Comparison of ENCODE assay signal across 7 mouse cellular contexts in the genomic region with DNA sequence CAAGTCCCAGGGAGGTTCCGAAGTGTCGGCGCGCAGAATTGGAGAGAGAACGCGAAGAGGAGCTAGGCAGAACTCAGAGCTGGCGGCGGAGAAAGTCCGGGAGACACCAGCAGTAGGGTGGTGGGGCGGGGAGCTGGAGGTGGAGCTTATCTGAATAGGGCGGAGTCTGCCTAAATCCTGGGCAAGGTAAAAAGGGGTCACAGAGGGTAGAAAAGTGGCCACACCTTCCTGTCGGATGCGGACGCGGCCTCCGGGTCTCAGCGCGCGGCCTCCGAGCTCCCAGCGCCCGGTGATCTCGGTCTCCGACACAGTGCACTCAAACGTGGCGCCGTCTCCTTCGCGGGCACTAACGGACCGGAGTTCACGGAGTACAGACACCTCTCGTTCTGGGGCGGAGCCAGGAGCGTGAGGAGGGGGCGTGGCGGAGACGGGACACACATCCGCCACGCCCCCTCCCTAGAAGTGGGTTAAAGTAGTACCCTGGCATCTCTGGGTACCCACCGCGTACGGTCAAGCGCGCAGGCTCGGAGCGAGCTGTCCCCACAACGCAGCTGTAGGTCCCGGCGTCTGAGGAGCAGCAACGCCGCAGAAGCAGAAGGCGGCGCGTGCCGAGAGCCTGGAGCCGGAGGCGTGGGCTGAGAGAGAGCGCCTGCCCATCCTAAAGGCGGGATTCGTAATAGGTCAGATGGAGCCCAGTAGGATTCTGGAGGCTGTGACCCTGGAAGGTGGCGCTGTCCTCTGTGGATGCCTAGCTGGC. TPM values are rescaled to one million over a fixed set of nuclear protein-coding genes. Genes with fewer than 3 reads are reported as not detected.
DNase-seq lines count a peak whose midpoint lies in the region; ATAC-seq and TF ChIP-seq lines count a peak whose summit lies in the region.

No protein-coding gene starts in this region.

- peak; percentile 60 for ATAC-seq in forebrain, embryonic 16.5 days
- peak; percentile 89 for ATAC-seq in intestine, embryonic 15.5 days
- peak; percentile 74 for ATAC-seq in limb, embryonic 14.5 days (ENCODE audit: low FRiP score, low read depth)
- peak; percentile 70 for ATAC-seq in midbrain, embryonic 14.5 days (ENCODE audit: low FRiP score, low TSS enrichment)
- peak; percentile 66 for ATAC-seq in stomach, embryonic 14.5 days (ENCODE audit: insufficient number of reproducible peaks, insufficient read depth, low FRiP score, low read depth)

- H3K36me3 ChIP-seq in forebrain, embryonic 16.5 days (ENCODE audit: control insufficient read depth, insufficient read depth) = peaks cover 11% of the 10 kb centered on the region
- H3K36me3 ChIP-seq in intestine, embryonic 15.5 days = peaks cover 22% of the 10 kb centered on the region
- H3K36me3 ChIP-seq in limb, embryonic 14.5 days (ENCODE audit: control insufficient read depth, insufficient read depth, low read length) = peaks cover 43% of the 10 kb centered on the region
- peaks cover 50% of the 10 kb centered on the region for H3K36me3 ChIP-seq in midbrain, embryonic 14.5 days (ENCODE audit: control insufficient read depth, insufficient read depth, low read length)
- H3K36me3 ChIP-seq in stomach, embryonic 14.5 days (ENCODE audit: control insufficient read depth, insufficient read depth, low read length) = peaks cover 23% of the 10 kb centered on the region; the same call in 1 of the 2 replicates

- no peaks in the 10 kb centered on the region for H3K9me3 ChIP-seq in forebrain, embryonic 16.5 days (ENCODE audit: control insufficient read depth, low read length)
- no peaks in the 10 kb centered on the region for H3K9me3 ChIP-seq in intestine, embryonic 15.5 days
- H3K9me3 ChIP-seq in limb, embryonic 14.5 days (ENCODE audit: control insufficient read depth, low read length) = no peaks in the 10 kb centered on the region
- no peaks in the 10 kb centered on the region for H3K9me3 ChIP-seq in midbrain, embryonic 14.5 days (ENCODE audit: control insufficient read depth, low read length)
- no peaks in the 10 kb centered on the region for H3K9me3 ChIP-seq in stomach, embryonic 14.5 days (ENCODE audit: control insufficient read depth, low read depth, low read length)

- under 1% methylated on average over 62 of the region's 62 CpGs for WGBS in forebrain, embryonic 16.5 days
- WGBS in intestine, embryonic 15.5 days = under 1% methylated on average over 62 of the region's 62 CpGs
- under 1% methylated on average over 62 of the region's 62 CpGs for WGBS in limb, embryonic 14.5 days
- 1% methylated on average over 62 of the region's 62 CpGs for WGBS in midbrain, embryonic 14.5 days
- under 1% methylated on average over 62 of the region's 62 CpGs for WGBS in stomach, embryonic 14.5 days

- H3K27me3 ChIP-seq in forebrain, embryonic 16.5 days (replicated peaks; ENCODE audit: control insufficient read depth, insufficient read depth, low read length) = peaks cover 28% of the 10 kb centered on the region
- H3K27me3 ChIP-seq in intestine, embryonic 15.5 days (replicated peaks) = peaks cover 35% of the 10 kb centered on the region
- H3K27me3 ChIP-seq in limb, embryonic 14.5 days (ENCODE audit: control insufficient read depth, insufficient read depth, low read length) = peaks cover 42% of the 10 kb centered on the region
- H3K27me3 ChIP-seq in midbrain, embryonic 14.5 days (ENCODE audit: control insufficient read depth, insufficient read depth, low read length) = peaks cover 46% of the 10 kb centered on the region
- H3K27me3 ChIP-seq in stomach, embryonic 14.5 days (ENCODE audit: control insufficient read depth, insufficient read depth, low read length) = peaks cover 15% of the 10 kb centered on the region

- H3K9ac ChIP-seq in forebrain, embryonic 16.5 days (replicated peaks; ENCODE audit: low read depth, low read length) = peak overlapping the region; percentile 48
- peak overlapping the region; percentile 39 for H3K9ac ChIP-seq in intestine, embryonic 15.5 days
- peak overlapping the region; percentile 25; the same call in 1 of the 2 replicates for H3K9ac ChIP-seq in limb, embryonic 14.5 days (ENCODE audit: low read depth, low read length, severe bottlenecking)
- H3K9ac ChIP-seq in midbrain, embryonic 14.5 days (replicated peaks; ENCODE audit: low read length) = peak overlapping the region; percentile 45; the same call in 1 of the 2 replicates
- H3K9ac ChIP-seq in stomach, embryonic 14.5 days (replicated peaks; ENCODE audit: low read depth, low read length) = no peak overlapping the region

- peak overlapping the region; percentile 88 for H3K4me2 ChIP-seq in forebrain, embryonic 16.5 days (ENCODE audit: low read length)
- peak overlapping the region; percentile 73 for H3K4me2 ChIP-seq in intestine, embryonic 15.5 days (replicated peaks)
- H3K4me2 ChIP-seq in limb, embryonic 14.5 days (replicated peaks; ENCODE audit: low read depth, low read length, severe bottlenecking) = peak overlapping the region; percentile 53
- H3K4me2 ChIP-seq in midbrain, embryonic 14.5 days (ENCODE audit: low read length) = peak overlapping the region; percentile 86
- H3K4me2 ChIP-seq in stomach, embryonic 14.5 days (replicated peaks; ENCODE audit: low read depth, low read length) = peak overlapping the region; percentile 82

- TF ChIP-seq POLR2A in limb, embryonic 14.5 days (IDR thresholded peaks at IDR 0.05; ENCODE audit: borderline replicate concordance, extremely low read depth, insufficient read depth, insufficient read length) = no peak

- DNase-seq in R1 (ENCODE audit: low read depth, low spot score) = peak; percentile 93
- DNase-seq in cerebellum, adult 11-12 months = peak; percentile 84
- DNase-seq in limb, embryonic 14.5 days (ENCODE audit: low spot score) = peak; percentile 72
- DNase-seq in midbrain, embryonic 14.5 days = peak; percentile 84

- peak overlapping the region; percentile 58 for H3K4me3 ChIP-seq in forebrain, embryonic 16.5 days (replicated peaks; ENCODE audit: low read length)
- H3K4me3 ChIP-seq in intestine, embryonic 15.5 days (replicated peaks) = peak overlapping the region; percentile 48
- H3K4me3 ChIP-seq in limb, embryonic 14.5 days (replicated peaks; ENCODE audit: low read length) = peak overlapping the region; percentile 48
- H3K4me3 ChIP-seq in midbrain, embryonic 14.5 days (replicated peaks; ENCODE audit: low read depth, low read length) = peak overlapping the region; percentile 45
- H3K4me3 ChIP-seq in stomach, embryonic 14.5 days (ENCODE audit: low read depth, low read length) = peak overlapping the region; percentile 46

- H3K27ac ChIP-seq in forebrain, embryonic 16.5 days (ENCODE audit: low read length) = no peak overlapping the region
- H3K27ac ChIP-seq in intestine, embryonic 15.5 days = no peak overlapping the region
- no peak overlapping the region for H3K27ac ChIP-seq in limb, embryonic 14.5 days (replicated peaks; ENCODE audit: low read depth, low read length)
- H3K27ac ChIP-seq in midbrain, embryonic 14.5 days (replicated peaks; ENCODE audit: low read depth, low read length) = no peak overlapping the region
- H3K27ac ChIP-seq in stomach, embryonic 14.5 days (ENCODE audit: low read length) = no peak overlapping the region

- H3K4me1 ChIP-seq in forebrain, embryonic 16.5 days (replicated peaks; ENCODE audit: control insufficient read depth, insufficient read depth, low read length) = peaks cover 19% of the 10 kb centered on the region
- H3K4me1 ChIP-seq in intestine, embryonic 15.5 days (replicated peaks) = peaks cover 10% of the 10 kb centered on the region
- peaks cover 9% of the 10 kb centered on the region for H3K4me1 ChIP-seq in limb, embryonic 14.5 days (ENCODE audit: control insufficient read depth, insufficient read depth, low read length)
- peaks cover 18% of the 10 kb centered on the region for H3K4me1 ChIP-seq in midbrain, embryonic 14.5 days (ENCODE audit: control insufficient read depth, insufficient read depth, low read length)
- peaks cover 4% of the 10 kb centered on the region; the same call in 1 of the 2 replicates for H3K4me1 ChIP-seq in stomach, embryonic 14.5 days (ENCODE audit: control insufficient read depth, insufficient read depth, low read length)

RNA-seq across cellular contexts. Expression of a gene that starts 8.3 kb away (rescaled TPM):
- polyA plus RNA-seq in forebrain, embryonic 16.5 days (2015; fragmentation: Nextera tagmentation; extraction: Ambion mirVana) = 59.8 and 60.5 TPM in 2 replicates
- 2.2 and 2.4 TPM in 2 replicates for polyA plus RNA-seq in intestine, embryonic 15.5 days (2015; fragmentation: Nextera tagmentation; extraction: Ambion mirVana)
- 1.4 and 2.0 TPM in 2 replicates for polyA plus RNA-seq in limb, embryonic 14.5 days (2012; rRNA removed)
- 0.51 and 1.1 TPM in 2 replicates for polyA plus RNA-seq in limb, embryonic 14.5 days (2014; fragmentation: Nextera tagmentation; extraction: Ambion mirVana)
- polyA plus RNA-seq in midbrain, embryonic 14.5 days (2014; fragmentation: Nextera tagmentation; extraction: Ambion mirVana) = 42.9 and 55.9 TPM in 2 replicates
- polyA plus RNA-seq in stomach, embryonic 14.5 days (2014; fragmentation: Nextera tagmentation; extraction: Ambion mirVana) = 1.6 and 1.7 TPM in 2 replicates

RNA-seq across cellular contexts. Expression of a gene that starts 8.5 kb away (rescaled TPM):
- 28.1 and 29.2 TPM in 2 replicates for polyA plus RNA-seq in forebrain, embryonic 16.5 days (2015; fragmentation: Nextera tagmentation; extraction: Ambion mirVana)
- polyA plus RNA-seq in intestine, embryonic 15.5 days (2015; fragmentation: Nextera tagmentation; extraction: Ambion mirVana) = 35.9 and 36.9 TPM in 2 replicates
- polyA plus RNA-seq in limb, embryonic 14.5 days (2012; rRNA removed) = 104 and 148 TPM in 2 replicates
- 61.6 and 65.0 TPM in 2 replicates for polyA plus RNA-seq in limb, embryonic 14.5 days (2014; fragmentation: Nextera tagmentation; extraction: Ambion mirVana)
- 39.7 and 44.2 TPM in 2 replicates for polyA plus RNA-seq in midbrain, embryonic 14.5 days (2014; fragmentation: Nextera tagmentation; extraction: Ambion mirVana)
- polyA plus RNA-seq in stomach, embryonic 14.5 days (2014; fragmentation: Nextera tagmentation; extraction: Ambion mirVana) = 38.4 and 41.0 TPM in 2 replicates

RNA-seq across cellular contexts. Expression of a gene that starts 18.7 kb away (rescaled TPM):
- polyA plus RNA-seq in forebrain, embryonic 16.5 days (2015; fragmentation: Nextera tagmentation; extraction: Ambion mirVana) = 19.6 and 21.6 TPM in 2 replicates
- 70.3 and 70.5 TPM in 2 replicates for polyA plus RNA-seq in intestine, embryonic 15.5 days (2015; fragmentation: Nextera tagmentation; extraction: Ambion mirVana)
- polyA plus RNA-seq in limb, embryonic 14.5 days (2012; rRNA removed) = 315 and 381 TPM in 2 replicates
- 108 and 120 TPM in 2 replicates for polyA plus RNA-seq in limb, embryonic 14.5 days (2014; fragmentation: Nextera tagmentation; extraction: Ambion mirVana)
- polyA plus RNA-seq in midbrain, embryonic 14.5 days (2014; fragmentation: Nextera tagmentation; extraction: Ambion mirVana) = 22.0 and 24.1 TPM in 2 replicates
- polyA plus RNA-seq in stomach, embryonic 14.5 days (2014; fragmentation: Nextera tagmentation; extraction: Ambion mirVana) = 77.0 and 79.0 TPM in 2 replicates

RNA-seq across cellular contexts. Expression of a gene that starts 19.3 kb away (rescaled TPM):
- polyA plus RNA-seq in forebrain, embryonic 16.5 days (2015; fragmentation: Nextera tagmentation; extraction: Ambion mirVana) = 13.7 and 18.1 TPM in 2 replicates
- 5.2 and 8.9 TPM in 2 replicates for polyA plus RNA-seq in intestine, embryonic 15.5 days (2015; fragmentation: Nextera tagmentation; extraction: Ambion mirVana)
- 64.2 and 89.2 TPM in 2 replicates for polyA plus RNA-seq in limb, embryonic 14.5 days (2012; rRNA removed)
- 10.0 and 10.5 TPM in 2 replicates for polyA plus RNA-seq in limb, embryonic 14.5 days (2014; fragmentation: Nextera tagmentation; extraction: Ambion mirVana)
- polyA plus RNA-seq in midbrain, embryonic 14.5 days (2014; fragmentation: Nextera tagmentation; extraction: Ambion mirVana) = 9.3 and 16.8 TPM in 2 replicates
- 7.2 and 7.4 TPM in 2 replicates for polyA plus RNA-seq in stomach, embryonic 14.5 days (2014; fragmentation: Nextera tagmentation; extraction: Ambion mirVana)

RNA-seq across cellular contexts. Expression of a gene that starts 33.7 kb away (rescaled TPM):
- 16.7 and 22.4 TPM in 2 replicates for polyA plus RNA-seq in forebrain, embryonic 16.5 days (2015; fragmentation: Nextera tagmentation; extraction: Ambion mirVana)
- 18.2 and 18.9 TPM in 2 replicates for polyA plus RNA-seq in intestine, embryonic 15.5 days (2015; fragmentation: Nextera tagmentation; extraction: Ambion mirVana)
- 37.2 and 53.6 TPM in 2 replicates for polyA plus RNA-seq in limb, embryonic 14.5 days (2012; rRNA removed)
- 15.4 and 19.0 TPM in 2 replicates for polyA plus RNA-seq in limb, embryonic 14.5 days (2014; fragmentation: Nextera tagmentation; extraction: Ambion mirVana)
- polyA plus RNA-seq in midbrain, embryonic 14.5 days (2014; fragmentation: Nextera tagmentation; extraction: Ambion mirVana) = 15.7 and 21.0 TPM in 2 replicates
- polyA plus RNA-seq in stomach, embryonic 14.5 days (2014; fragmentation: Nextera tagmentation; extraction: Ambion mirVana) = 16.8 and 19.0 TPM in 2 replicates

Comparison
In these comparisons a context has a peak if more than half of its experiments do, and no peak if none do; other contexts are left out.
1. RNA of a gene that starts 8.3 kb away (polyA plus RNA-seq): 59.8 to 60.5 TPM in forebrain, embryonic 16.5 days and 42.9 to 55.9 TPM in midbrain, embryonic 14.5 days; 2.2 to 2.4 TPM in intestine, embryonic 15.5 days, 1.6 to 1.7 TPM in stomach, embryonic 14.5 days and 0.51 to 2.0 TPM in limb, embryonic 14.5 days; every median in the first group is over 10 times any median in the second.
2. Peak in every context shown above with its lines, with median percentiles within 50 percentile points of each other: DNase-seq, ATAC-seq, H3K4me2 ChIP-seq and H3K4me3 ChIP-seq.